Mouse (Mus musculus): ENCODE data around the gene Dclk1. TPM values are rescaled to one million over a fixed set of nuclear protein-coding genes. Genes with fewer than 3 reads are reported as not detected.

The Dclk1 gene
- total RNA-seq, 1 experiment from 2014 or later: not detected

- no peak for ATAC-seq (replicated peaks; ENCODE audit: insufficient number of reproducible peaks, low FRiP score, low TSS enrichment, poor library complexity, severe bottlenecking)
Measured at GRCm38 (mm10) chr3:55431223-55431622, 189.1 kb downstream of the Dclk1 start.

DNA sequence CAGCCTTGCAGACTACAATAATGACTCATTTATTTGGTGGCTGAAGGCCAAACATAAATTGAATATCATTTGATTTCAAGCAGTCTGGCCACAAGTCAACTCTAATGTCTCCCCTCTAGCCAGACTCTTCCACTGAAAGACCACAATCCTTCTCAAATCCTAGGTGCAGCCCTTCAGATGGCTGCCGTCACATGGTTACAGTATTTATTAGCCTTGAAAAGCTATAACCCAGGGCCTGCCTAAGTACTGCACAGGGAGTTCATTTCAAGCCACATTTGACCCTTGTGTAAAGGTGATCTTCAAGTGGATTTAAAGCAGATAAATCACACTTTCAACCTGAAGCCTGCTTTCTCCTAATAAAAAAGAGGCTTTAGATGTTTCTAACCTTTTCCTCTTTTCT is 192.1 kb downstream of the Dclk1 start:
- ATAC-seq (replicated peaks; ENCODE audit: insufficient number of reproducible peaks, low FRiP score, low TSS enrichment, poor library complexity, severe bottlenecking): no peak

GRCm38 (mm10) chr3:55438824-55439446 is 196.8 kb downstream of the Dclk1 start:
- no peak for ATAC-seq (replicated peaks; ENCODE audit: insufficient number of reproducible peaks, low FRiP score, low TSS enrichment, poor library complexity, severe bottlenecking)

GRCm38 (mm10) chr3:55440342-55440741 is 198.2 kb downstream of the Dclk1 start:
- ATAC-seq (replicated peaks; ENCODE audit: insufficient number of reproducible peaks, low FRiP score, low TSS enrichment, poor library complexity, severe bottlenecking): no peak

DNA sequence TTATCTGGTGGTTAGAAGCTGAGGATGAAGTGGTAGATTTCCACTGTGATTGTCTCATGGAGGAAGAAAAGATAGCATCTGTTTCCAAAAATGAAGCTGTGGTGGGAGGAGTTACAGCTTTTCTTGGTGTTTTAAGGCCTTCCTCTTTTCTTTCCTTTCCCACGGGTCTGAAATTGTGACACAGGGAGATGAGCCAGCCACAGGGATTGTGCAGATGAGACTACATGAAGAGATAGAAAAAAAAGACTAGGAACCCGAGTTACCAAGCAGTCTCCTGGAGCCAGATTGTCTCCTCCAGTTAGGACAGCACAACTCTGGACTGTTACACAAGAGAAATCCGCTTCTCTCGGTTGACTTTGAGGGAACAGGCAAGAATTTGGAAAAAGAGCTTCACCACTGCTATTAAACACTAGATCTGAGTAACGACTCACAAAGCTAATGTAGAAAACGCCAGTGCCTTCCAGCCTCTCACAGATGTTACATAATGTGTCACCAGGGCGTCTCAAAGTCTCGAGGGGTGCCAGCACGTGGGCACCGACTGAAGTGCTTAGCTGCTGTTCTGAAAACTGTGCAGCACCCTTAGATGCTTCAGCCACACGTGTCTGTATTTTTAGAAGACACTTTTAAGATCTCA is 200.0 kb downstream of the Dclk1 start:
- ATAC-seq (replicated peaks; ENCODE audit: insufficient number of reproducible peaks, low FRiP score, low TSS enrichment, poor library complexity, severe bottlenecking): no peak

DNA sequence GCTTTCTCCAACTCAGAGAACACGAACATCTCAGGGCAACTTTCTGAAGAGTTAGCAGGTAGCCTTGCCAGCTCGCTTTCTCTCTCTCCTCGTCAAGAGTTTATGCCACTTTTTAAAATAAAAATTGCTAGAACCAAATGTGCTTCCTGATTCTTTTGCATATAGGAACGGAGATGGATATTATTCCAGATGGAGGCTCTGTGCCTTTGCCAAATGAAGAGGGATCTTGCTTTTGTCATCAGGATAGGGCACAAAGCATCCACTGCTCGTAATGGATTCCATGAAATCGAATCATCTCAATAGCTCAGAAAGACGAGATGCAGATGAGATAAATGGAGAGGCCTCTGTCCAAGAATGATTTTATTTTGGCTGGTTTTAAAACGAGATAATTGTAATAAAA is 201.1 kb downstream of the Dclk1 start:
- no peak for ATAC-seq (replicated peaks; ENCODE audit: insufficient number of reproducible peaks, low FRiP score, low TSS enrichment, poor library complexity, severe bottlenecking)

GRCm38 (mm10) chr3:55443725-55444124 is 201.6 kb downstream of the Dclk1 start:
- no peak for ATAC-seq (replicated peaks; ENCODE audit: insufficient number of reproducible peaks, low FRiP score, low TSS enrichment, poor library complexity, severe bottlenecking)

GRCm38 (mm10) chr3:55446681-55447080 is 204.5 kb downstream of the Dclk1 start:
- ATAC-seq (replicated peaks; ENCODE audit: insufficient number of reproducible peaks, low FRiP score, low TSS enrichment, poor library complexity, severe bottlenecking): no peak

DNA sequence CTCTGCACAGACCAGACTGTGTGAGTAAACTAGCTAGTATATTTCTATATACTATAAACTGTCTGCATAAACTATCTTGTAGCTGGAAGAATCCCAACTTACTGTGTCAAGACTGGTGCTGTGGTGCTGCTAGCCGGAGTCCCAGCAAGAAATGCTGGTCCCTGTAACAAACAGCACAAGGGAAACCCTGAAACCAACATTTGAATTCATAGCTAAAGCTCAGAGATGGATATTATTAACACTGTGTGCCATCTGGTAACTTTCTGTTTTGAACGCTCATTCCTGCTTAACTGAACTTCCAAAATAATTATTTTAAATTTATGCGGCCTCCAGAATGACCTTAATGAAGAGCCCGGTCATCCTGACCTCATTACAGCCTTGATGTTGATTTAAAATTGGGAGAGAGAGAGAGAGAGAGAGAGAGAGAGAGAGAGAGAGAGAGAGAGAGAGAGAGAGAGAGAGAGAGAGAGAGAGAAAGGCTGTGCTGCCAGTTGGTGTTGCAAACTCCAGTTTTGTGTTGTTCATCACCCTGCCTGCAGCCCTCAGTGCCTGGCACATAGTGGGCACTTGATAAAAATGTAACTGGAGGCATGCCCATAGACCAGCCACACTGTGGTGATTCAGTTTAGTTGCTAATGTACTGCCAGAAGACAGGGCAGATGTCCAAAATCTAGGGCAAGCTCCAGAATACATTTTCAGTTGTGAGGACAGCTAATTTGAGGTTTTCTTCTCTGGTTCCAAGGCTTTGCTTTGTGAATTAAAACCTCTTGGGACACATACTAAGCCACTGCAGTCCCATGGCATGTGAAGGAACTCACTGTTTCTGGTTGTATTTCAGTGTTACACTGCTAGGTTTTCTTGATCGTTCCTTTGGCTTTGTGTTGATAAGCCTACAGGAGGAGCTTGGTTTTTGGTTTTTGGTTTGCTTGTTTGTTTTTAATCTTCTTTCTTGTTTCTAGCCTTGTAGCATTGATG is 205.6 kb downstream of the Dclk1 start:
- no peak for ATAC-seq (replicated peaks; ENCODE audit: insufficient number of reproducible peaks, low FRiP score, low TSS enrichment, poor library complexity, severe bottlenecking)

DNA sequence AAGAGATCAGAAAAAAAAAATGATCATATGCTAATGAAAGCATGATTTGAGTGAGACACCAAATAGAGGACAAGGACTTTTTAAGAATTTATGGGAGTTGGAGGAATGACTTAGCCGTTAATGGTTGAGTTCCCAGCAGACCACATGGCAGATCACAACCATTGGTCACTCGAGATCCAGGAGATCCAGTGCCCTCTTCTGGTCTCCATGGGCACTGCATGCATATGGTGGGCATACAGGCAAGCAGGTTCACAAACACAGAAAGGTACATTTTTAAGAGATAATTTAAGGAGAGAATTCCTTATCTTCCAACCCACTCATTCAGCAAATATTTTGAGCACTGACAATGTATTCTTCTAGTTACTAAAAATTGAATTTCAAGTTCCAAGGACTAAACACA is 207.0 kb downstream of the Dclk1 start:
- ATAC-seq (replicated peaks; ENCODE audit: insufficient number of reproducible peaks, low FRiP score, low TSS enrichment, poor library complexity, severe bottlenecking): no peak

- ATAC-seq (replicated peaks; ENCODE audit: insufficient number of reproducible peaks, low FRiP score, low TSS enrichment, poor library complexity, severe bottlenecking): no peak
Measured at GRCm38 (mm10) chr3:55451035-55451434, 208.9 kb downstream of the Dclk1 start.

- no peak for ATAC-seq (replicated peaks; ENCODE audit: insufficient number of reproducible peaks, low FRiP score, low TSS enrichment, poor library complexity, severe bottlenecking)
Measured at GRCm38 (mm10) chr3:55451877-55452276, 209.7 kb downstream of the Dclk1 start.

DNA sequence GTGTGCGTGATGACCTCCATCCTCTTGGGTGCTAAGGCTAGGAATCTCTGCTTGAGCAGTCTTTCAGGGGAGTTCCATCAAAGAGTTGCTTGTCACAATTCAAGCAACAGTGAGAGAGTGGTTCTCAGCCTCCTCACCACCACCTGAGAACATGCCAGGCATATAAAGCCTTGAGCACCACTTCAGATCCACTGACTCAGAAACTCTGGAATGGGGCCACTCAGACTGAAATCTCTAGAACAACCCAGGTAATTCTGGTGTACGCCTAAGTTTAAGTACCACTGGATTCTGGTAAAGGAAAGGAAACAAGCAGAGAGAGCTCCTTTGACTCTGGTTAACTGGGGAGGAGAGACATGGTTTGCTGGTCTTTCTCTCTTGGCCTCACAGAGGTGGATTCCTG is 210.3 kb downstream of the Dclk1 start:
- no peak for ATAC-seq (replicated peaks; ENCODE audit: insufficient number of reproducible peaks, low FRiP score, low TSS enrichment, poor library complexity, severe bottlenecking)

- ATAC-seq (replicated peaks; ENCODE audit: insufficient number of reproducible peaks, low FRiP score, low TSS enrichment, poor library complexity, severe bottlenecking): no peak
Measured at GRCm38 (mm10) chr3:55461092-55461491, 218.9 kb downstream of the Dclk1 start.

- ATAC-seq (replicated peaks; ENCODE audit: insufficient number of reproducible peaks, low FRiP score, low TSS enrichment, poor library complexity, severe bottlenecking): no peak
Measured at GRCm38 (mm10) chr3:55461685-55462655, 219.8 kb downstream of the Dclk1 start.

- no peak for ATAC-seq (replicated peaks; ENCODE audit: insufficient number of reproducible peaks, low FRiP score, low TSS enrichment, poor library complexity, severe bottlenecking)
Measured at GRCm38 (mm10) chr3:55462904-55463668, 220.9 kb downstream of the Dclk1 start.

- ATAC-seq (replicated peaks; ENCODE audit: insufficient number of reproducible peaks, low FRiP score, low TSS enrichment, poor library complexity, severe bottlenecking): no peak
Measured at GRCm38 (mm10) chr3:55464226-55464625, 222.1 kb downstream of the Dclk1 start.

DNA sequence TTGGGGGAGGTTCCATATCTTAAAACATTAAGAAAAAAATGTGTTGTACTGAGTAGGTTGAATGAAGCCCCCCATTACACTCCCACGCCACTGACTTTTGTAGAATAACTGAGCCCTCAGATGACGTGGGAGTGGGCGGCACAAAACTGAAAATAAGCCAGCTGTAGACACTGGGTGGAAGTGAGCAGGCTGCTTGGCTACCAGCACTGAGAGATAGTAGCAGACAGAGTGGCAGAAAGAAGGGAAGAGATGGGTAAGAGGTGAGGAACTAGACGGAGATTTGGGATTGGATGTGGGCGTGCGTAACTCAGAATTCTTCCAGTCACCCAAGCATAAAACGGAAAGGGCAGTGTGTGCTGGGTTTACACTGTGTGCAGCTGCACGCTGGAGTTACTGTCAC is 223.6 kb downstream of the Dclk1 start:
- no peak for ATAC-seq (replicated peaks; ENCODE audit: insufficient number of reproducible peaks, low FRiP score, low TSS enrichment, poor library complexity, severe bottlenecking)
